31 mouse cellular contexts compared by ENCODE assay signal in the genomic region with DNA sequence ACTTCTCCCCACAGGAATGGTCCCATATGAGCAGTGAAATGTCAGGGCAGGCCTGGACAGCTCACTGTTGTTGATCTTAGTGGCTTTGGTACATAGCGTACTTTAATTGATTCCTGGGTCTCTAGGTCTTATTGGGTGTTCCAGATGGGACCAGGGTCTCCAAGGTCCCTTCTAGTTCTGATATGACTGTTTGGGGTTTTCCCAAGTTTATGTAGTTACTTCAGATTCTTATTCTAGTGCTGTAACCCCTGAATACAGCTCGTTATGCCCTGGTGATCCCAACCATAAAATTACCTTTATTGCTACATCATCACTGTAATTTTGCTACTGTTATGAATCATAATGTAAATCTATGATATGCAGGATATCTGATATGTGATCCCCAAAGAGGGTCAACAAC.
"Had no signal": no experiment of that assay in that cellular context is flagged by ENCODE, and none has a peak within 500 bp of the region (broad histone marks: within the 10 kb centered on the region; RNA-seq: fewer than 3 reads in every experiment).

No protein-coding gene starts in this region.

- H3K4me3 ChIP-seq: heart, embryonic 10.5 days; heart, embryonic 12.5 days; heart, embryonic 13.5 days; heart, embryonic 15.5 days; hindbrain, embryonic 10.5 days; hindbrain, embryonic 12.5 days; hindbrain, embryonic 13.5 days; hindbrain, embryonic 15.5 days; intestine, embryonic 15.5 days; kidney, embryonic 15.5 days; layer of hippocampus, adult 2 months; left cerebral cortex, adult 2 months had no signal

- H3K27me3 ChIP-seq: heart, embryonic 12.5 days; heart, embryonic 13.5 days; heart, embryonic 15.5 days; hindbrain, embryonic 12.5 days; hindbrain, embryonic 13.5 days; hindbrain, embryonic 15.5 days; intestine, embryonic 15.5 days; kidney, embryonic 15.5 days had no signal

- H3K36me3 ChIP-seq: heart, embryonic 10.5 days; heart, embryonic 12.5 days; heart, embryonic 13.5 days; heart, embryonic 15.5 days; hindbrain, embryonic 10.5 days; hindbrain, embryonic 12.5 days; hindbrain, embryonic 13.5 days; hindbrain, embryonic 15.5 days; intestine, embryonic 15.5 days; kidney, embryonic 15.5 days had no signal

- DNase-seq: heart, postnatal 10 days; heart, postnatal 14 days; heart, postnatal 36 days; heart, postnatal 4 days; kidney, adult 11 months; kidney, adult 18-20 months; kidney, adult 2 months; kidney, adult 8-10 months; kidney, adult 9 months; kidney, postnatal 10 days; kidney, postnatal 14 days; kidney, postnatal 25 days; kidney, postnatal 36 days; kidney, postnatal 4 days; layer of hippocampus, postnatal 36 days had no signal

- H3K27ac ChIP-seq: heart, embryonic 10.5 days; heart, embryonic 13.5 days; heart, embryonic 15.5 days; hindbrain, embryonic 10.5 days; hindbrain, embryonic 12.5 days; hindbrain, embryonic 13.5 days; hindbrain, embryonic 14.5 days; hindbrain, embryonic 15.5 days; hindbrain, postnatal 0 days; intestine, embryonic 15.5 days; kidney, embryonic 15.5 days; kidney, postnatal 0 days; layer of hippocampus, adult 2 months; left cerebral cortex, adult 2 months had no signal

- H3K4me1 ChIP-seq: intestine, embryonic 15.5 days had no signal

- H3K9ac ChIP-seq: heart, embryonic 12.5 days; heart, embryonic 13.5 days; heart, embryonic 15.5 days; hindbrain, embryonic 12.5 days; hindbrain, embryonic 13.5 days; hindbrain, embryonic 14.5 days; hindbrain, embryonic 15.5 days; intestine, embryonic 15.5 days; kidney, embryonic 15.5 days had no signal

- H3K4me2 ChIP-seq: heart, embryonic 11.5 days; heart, embryonic 12.5 days; heart, embryonic 13.5 days; heart, embryonic 15.5 days; hindbrain, embryonic 12.5 days; hindbrain, embryonic 13.5 days; hindbrain, embryonic 14.5 days; hindbrain, embryonic 15.5 days; intestine, embryonic 15.5 days; kidney, embryonic 15.5 days had no signal

- H3K9me3 ChIP-seq: heart, embryonic 10.5 days; heart, embryonic 12.5 days; heart, embryonic 13.5 days; heart, embryonic 15.5 days; hindbrain, embryonic 10.5 days; hindbrain, embryonic 12.5 days; hindbrain, embryonic 13.5 days; hindbrain, embryonic 15.5 days; intestine, embryonic 15.5 days; kidney, embryonic 15.5 days had no signal
